Mouse (Mus musculus) midbrain, embryonic 14.5 days (tissue): ENCODE measurements around the gene Stradb. TPM values are rescaled to one million over a fixed set of nuclear protein-coding genes. Genes with fewer than 3 reads are reported as not detected.

Experiments used
- ATAC-seq: fragments of 200-750 bp; cut with Nextera tagmentation; 2 replicates; pipeline ENCODE4 v1.8.0; 2017; ENCODE audit warnings: moderate number of reproducible peaks, moderate library complexity; ENCODE audit not compliant: low FRiP score, low TSS enrichment
- DNase-seq: peaks from one replicate; pipeline ENCODE4 v3.0.0-alpha.2; 2015
- H3K27ac ChIP-seq: fragments of 300-500 bp; sonication (generic); replicated peaks from 2 replicates; pipeline ENCODE4 v1.5.1; 2014; ENCODE audit warnings: mild to moderate bottlenecking, low read depth, low read length, moderate library complexity
- H3K27me3 ChIP-seq: fragments of 300-500 bp; sonication (generic); 2 replicates; pipeline ENCODE4 v1.6.1; 2014; ENCODE audit warnings: low read length, control low read depth, mixed read lengths; ENCODE audit not compliant: control insufficient read depth, insufficient read depth
- H3K36me3 ChIP-seq: fragments of 300-500 bp; sonication (generic); 2 replicates; pipeline ENCODE4 v1.6.1; 2014; ENCODE audit warnings: low read length, control low read depth; ENCODE audit not compliant: control insufficient read depth, insufficient read depth
- H3K4me1 ChIP-seq: fragments of 300-500 bp; sonication (generic); 2 replicates; pipeline ENCODE4 v1.6.1; 2014; ENCODE audit warnings: mild to moderate bottlenecking, antibody characterized with exemption, low read length, control low read depth; ENCODE audit not compliant: control insufficient read depth, insufficient read depth
- H3K4me2 ChIP-seq: fragments of 300-500 bp; sonication (generic); 2 replicates; pipeline ENCODE4 v1.6.1; 2014; ENCODE audit warnings: mild to moderate bottlenecking, low read length, moderate library complexity
- H3K4me3 ChIP-seq: fragments of 300-500 bp; sonication (generic); replicated peaks from 2 replicates; pipeline ENCODE4 v1.5.1; 2014; ENCODE audit warnings: low read depth, low read length
- H3K9ac ChIP-seq: fragments of 300-500 bp; sonication (generic); replicated peaks from 2 replicates; pipeline ENCODE4 v1.6.1; 2014; ENCODE audit warnings: mild to moderate bottlenecking, low read length, moderate library complexity
- H3K9me3 ChIP-seq: fragments of 300-500 bp; sonication (generic); 2 replicates; pipeline ENCODE4 v1.6.1; 2016; ENCODE audit warnings: low read length, control low read depth, mixed read lengths; ENCODE audit not compliant: control insufficient read depth
- WGBS: fragments of 180-500 bp; shearing (Covaris S2); extraction: QIAGEN DNeasy Blood & Tissue Kit; methylation state at CpG from one replicate; pipeline ENCODE4 v1.1.7; 2014; 5-methylcytosine and 5-hydroxymethylcytosine counted together
- polyA plus RNA-seq: library from polyadenylated mRNA; unstranded; fragments of >200 nt; fragmentation: Nextera tagmentation; extraction: Ambion mirVana; gene quantifications from 2 replicates; pipeline ENCODE4 v1.2.1, GENCODE M21; 2014

The Stradb gene
- polyA plus RNA-seq, 1 experiment from 2014 or later, result 101 TPM

DNA sequence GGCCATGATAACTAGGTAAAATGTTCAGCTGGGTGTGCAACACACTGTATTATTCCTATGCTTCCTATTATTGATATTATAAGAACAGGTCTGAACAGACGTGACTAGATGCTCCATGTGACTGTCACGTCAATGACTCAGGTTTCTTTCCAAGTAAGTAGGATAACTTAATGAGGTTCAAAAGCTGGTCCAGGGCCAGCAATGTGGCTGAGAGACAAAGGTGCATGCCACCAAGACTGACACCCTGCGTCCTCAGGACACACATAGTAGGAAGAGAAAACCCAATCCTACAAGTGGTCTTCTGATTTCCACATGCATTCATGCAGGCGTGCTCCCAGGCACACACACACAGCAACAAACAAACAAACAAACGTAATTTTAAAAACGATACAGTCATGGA is 2.2 kb upstream of the Stradb start:
- Histone ChIP-seq H3K4me1 (peaks cover 31% of the 10 kb centered on the region), H3K9me3 (no peaks in the 10 kb centered on the region), H3K27ac (no peak overlapping the region), H3K27me3 (no peaks in the 10 kb centered on the region), H3K36me3 (no peaks in the 10 kb centered on the region), H3K4me2 (peak overlapping the region; percentile 67; the same call in 1 of the 2 replicates), H3K9ac (no peak overlapping the region), H3K4me3 (no peak overlapping the region)
- ATAC-seq, result no peak
- WGBS, result 89% methylated on average over 6 of the region's 6 CpGs
- no peak for DNase-seq

DNA sequence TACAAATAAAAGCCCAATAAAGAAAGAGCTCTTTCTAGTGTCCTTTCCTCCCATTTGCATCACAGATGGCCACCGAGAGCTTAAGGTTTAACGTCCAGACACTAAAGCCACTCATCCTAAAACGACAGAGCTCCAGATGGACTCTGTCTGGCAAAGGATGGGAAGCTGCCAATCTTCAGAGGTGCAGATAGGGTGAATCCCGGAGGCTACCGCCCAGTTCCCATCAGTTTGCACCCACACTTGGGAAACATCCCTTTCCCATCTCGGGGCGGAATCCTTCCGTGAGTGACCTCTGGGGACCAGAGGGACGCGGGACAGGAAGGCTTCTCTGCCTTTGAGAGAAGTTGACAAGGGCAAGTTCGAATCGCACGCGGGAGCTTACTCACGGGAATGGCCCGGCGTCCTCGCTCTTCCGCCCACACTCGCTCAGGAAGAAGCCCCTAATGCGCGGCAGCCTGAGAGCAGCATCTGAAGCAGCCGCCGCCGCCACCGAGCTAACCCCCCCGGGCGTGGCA is 414 bp upstream of the Stradb start:
- Histone ChIP-seq H3K36me3 (peaks cover 5% of the 10 kb centered on the region; the same call in 1 of the 2 replicates), H3K27ac (peak overlapping the region; percentile 86), H3K27me3 (no peaks in the 10 kb centered on the region), H3K9ac (peak overlapping the region; percentile 84), H3K4me1 (peaks cover 31% of the 10 kb centered on the region), H3K4me2 (peak overlapping the region; percentile 67), H3K4me3 (peak overlapping the region; percentile 91), H3K9me3 (no peaks in the 10 kb centered on the region)
- ATAC-seq (peak; percentile 43; the same call in 1 of the 2 replicates), DNase-seq (no peak)
- WGBS, result under 1% methylated on average over 28 of the region's 28 CpGs

DNA sequence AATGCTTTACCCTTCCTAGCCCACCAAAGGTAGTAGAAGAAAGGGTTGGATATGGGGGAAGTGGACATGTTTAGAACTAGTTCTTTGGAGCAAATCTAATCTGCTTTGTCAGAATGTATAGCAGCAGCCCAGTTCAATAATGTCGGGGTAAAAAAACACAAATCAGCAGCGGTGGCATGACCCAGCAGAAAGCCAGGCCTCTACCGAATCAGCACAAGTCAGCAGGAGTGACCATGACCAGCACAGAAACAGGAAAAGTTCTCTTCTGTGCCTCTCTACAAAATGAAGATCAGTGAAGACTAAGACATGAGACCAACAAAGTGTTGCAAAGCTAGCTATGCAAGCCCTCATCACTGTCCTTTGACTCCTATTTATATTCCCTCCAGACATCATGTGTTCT is 9.0 kb downstream of the Stradb start:
- Histone ChIP-seq H3K4me3 (no peak overlapping the region), H3K27me3 (no peaks in the 10 kb centered on the region), H3K9ac (no peak overlapping the region), H3K4me2 (no peak overlapping the region), H3K36me3 (peaks cover 52% of the 10 kb centered on the region), H3K4me1 (no peaks in the 10 kb centered on the region), H3K9me3 (no peaks in the 10 kb centered on the region), H3K27ac (no peak overlapping the region)
- WGBS, result 87% methylated on average over 3 of the region's 3 CpGs
- ATAC-seq, result no peak
- no peak for DNase-seq

DNA sequence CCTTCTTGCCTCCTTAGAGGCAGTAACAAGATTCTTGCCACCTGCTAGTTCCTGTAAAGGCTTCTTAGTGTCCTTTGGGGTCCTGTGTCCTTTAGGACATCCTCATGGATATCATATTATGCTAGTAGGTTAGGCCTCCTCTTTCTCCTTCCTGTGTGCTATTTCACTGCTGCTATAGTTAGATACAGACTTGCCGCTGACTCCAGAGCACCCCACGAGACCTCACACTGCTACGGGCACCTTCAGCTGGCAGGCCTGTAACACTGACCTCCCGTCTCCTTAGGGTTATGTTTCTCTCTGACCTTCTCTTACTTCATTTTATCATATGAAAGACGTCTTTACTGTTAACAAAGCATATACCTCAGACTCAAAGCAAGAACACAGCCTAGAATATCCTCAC is 11.3 kb downstream of the Stradb start:
- no peak overlapping the region for H3K27ac ChIP-seq
- H3K4me2 ChIP-seq, result no peak overlapping the region
- 86% methylated on average over 5 of the region's 5 CpGs for WGBS
- ATAC-seq (no peak), DNase-seq (no peak)
- no peaks in the 10 kb centered on the region for H3K27me3 ChIP-seq
- H3K4me3 ChIP-seq, result no peak overlapping the region
- no peaks in the 10 kb centered on the region for H3K9me3 ChIP-seq
- peaks cover 64% of the 10 kb centered on the region for H3K36me3 ChIP-seq
- no peaks in the 10 kb centered on the region for H3K4me1 ChIP-seq
- H3K9ac ChIP-seq, result no peak overlapping the region

DNA sequence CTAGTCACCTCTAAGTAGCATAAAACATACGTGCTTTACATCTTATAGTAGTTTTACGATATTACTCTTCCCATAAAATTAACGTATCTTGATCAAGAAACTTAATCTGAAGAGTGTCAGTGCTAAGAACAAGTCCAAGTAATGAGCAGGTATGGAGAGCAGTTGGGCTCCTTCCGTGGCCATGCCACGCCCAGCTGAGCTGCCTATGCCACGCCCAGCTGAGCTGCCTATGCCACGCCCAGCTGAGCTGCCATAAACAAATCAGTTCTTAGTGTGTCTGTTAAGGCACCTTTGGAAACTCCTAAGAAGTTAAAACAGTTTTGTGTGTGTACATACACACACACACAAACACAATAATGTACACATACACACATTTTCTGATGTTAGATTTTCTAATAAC is 19.8 kb downstream of the Stradb start:
- no peak overlapping the region for H3K27ac ChIP-seq

DNA sequence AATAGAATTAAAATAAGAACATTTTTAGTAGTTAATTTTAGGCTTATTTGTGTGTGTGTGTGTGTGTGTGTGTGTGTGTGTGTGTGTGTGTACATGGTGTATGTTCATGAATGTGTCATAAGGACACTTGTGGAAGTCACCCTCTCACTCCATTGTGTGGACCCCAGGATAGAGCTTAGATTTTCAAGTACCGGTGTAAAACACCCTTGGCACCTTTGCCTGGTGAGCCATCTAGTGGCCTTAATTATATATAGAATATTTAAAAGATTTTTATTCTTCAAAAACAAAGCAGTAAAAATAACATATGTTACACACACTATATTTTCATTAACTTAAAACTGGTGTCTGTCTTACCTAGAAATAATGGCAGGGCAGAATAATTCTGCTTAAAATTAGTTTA is 20.4 kb downstream of the Stradb start:
- Histone ChIP-seq H3K27ac (no peak overlapping the region), H3K4me3 (no peak overlapping the region), H3K36me3 (peaks cover 57% of the 10 kb centered on the region), H3K27me3 (no peaks in the 10 kb centered on the region), H3K4me1 (no peaks in the 10 kb centered on the region), H3K4me2 (no peak overlapping the region), H3K9ac (no peak overlapping the region), H3K9me3 (no peaks in the 10 kb centered on the region)
- WGBS, result 8% methylated on average over 1 of the region's 1 CpGs
- ATAC-seq (no peak), DNase-seq (peak; percentile 64)

More for the DNA sequence above, 19.8 kb downstream of the Stradb start:
- H3K4me3 ChIP-seq, result no peak overlapping the region
- ATAC-seq (no peak), DNase-seq (no peak)
- no peak overlapping the region for H3K4me2 ChIP-seq
- no peaks in the 10 kb centered on the region for H3K9me3 ChIP-seq
- H3K9ac ChIP-seq, result no peak overlapping the region
- no peaks in the 10 kb centered on the region for H3K4me1 ChIP-seq
- peaks cover 63% of the 10 kb centered on the region for H3K36me3 ChIP-seq
- no peaks in the 10 kb centered on the region for H3K27me3 ChIP-seq
- 95% methylated on average over 7 of the region's 7 CpGs for WGBS

DNA sequence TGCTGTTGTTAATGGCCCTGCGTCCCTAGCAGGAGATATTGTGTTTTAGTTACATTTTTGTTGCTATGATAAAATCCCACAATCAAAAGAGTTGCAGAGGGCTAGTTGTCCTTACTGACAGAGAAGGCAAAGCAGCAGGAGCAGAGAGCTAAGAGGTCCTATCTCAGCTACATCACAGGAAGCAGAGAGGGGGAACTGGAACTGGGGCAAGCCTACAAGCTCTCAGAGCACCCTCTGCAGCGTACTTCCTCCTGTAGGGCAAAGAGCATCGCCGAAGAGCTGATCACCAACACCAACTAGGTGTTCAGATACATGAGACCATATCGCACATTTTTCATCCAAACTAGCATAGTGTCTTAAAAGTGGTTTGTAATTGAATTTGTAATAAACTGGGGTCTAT is 22.0 kb downstream of the Stradb start:
- H3K27ac ChIP-seq, result no peak overlapping the region
- WGBS, result 95% methylated on average over 5 of the region's 5 CpGs
- peaks cover 47% of the 10 kb centered on the region for H3K36me3 ChIP-seq
- H3K4me1 ChIP-seq, result no peaks in the 10 kb centered on the region
- no peak overlapping the region for H3K9ac ChIP-seq
- H3K27me3 ChIP-seq, result no peaks in the 10 kb centered on the region
- no peak overlapping the region for H3K4me3 ChIP-seq
- H3K9me3 ChIP-seq, result no peaks in the 10 kb centered on the region
- no peak for DNase-seq
- ATAC-seq, result no peak
- H3K4me2 ChIP-seq, result no peak overlapping the region

DNA sequence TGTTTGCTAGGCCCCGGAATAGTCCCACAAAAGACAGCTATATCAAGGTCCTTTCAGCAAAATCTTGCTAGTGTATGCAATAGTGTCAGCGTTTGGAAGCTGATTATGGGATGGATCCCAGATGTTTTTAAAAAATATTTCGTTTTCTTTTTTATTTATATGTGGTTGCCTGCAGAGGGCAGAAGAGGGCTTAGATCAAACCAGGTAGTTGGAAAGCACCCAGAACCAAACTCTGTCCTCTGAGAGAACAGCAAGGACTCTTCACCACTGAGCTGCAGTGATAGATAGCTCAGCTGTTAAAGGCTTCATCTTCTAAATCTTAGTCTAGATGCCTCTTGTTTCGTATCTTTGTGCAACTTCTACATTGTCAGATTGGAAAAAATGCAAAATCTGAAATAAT is 35.9 kb downstream of the Stradb start:
- H3K4me3 ChIP-seq, result no peak overlapping the region
- no peaks in the 10 kb centered on the region for H3K27me3 ChIP-seq
- H3K36me3 ChIP-seq, result no peaks in the 10 kb centered on the region
- no peak for ATAC-seq
- WGBS, result 45% methylated on average over 4 of the region's 4 CpGs
- H3K9me3 ChIP-seq, result no peaks in the 10 kb centered on the region
- H3K27ac ChIP-seq, result no peak overlapping the region
- no peaks in the 10 kb centered on the region for H3K4me1 ChIP-seq
- no peak overlapping the region for H3K9ac ChIP-seq
- no peak overlapping the region for H3K4me2 ChIP-seq
- peak; percentile 36 for DNase-seq

DNA sequence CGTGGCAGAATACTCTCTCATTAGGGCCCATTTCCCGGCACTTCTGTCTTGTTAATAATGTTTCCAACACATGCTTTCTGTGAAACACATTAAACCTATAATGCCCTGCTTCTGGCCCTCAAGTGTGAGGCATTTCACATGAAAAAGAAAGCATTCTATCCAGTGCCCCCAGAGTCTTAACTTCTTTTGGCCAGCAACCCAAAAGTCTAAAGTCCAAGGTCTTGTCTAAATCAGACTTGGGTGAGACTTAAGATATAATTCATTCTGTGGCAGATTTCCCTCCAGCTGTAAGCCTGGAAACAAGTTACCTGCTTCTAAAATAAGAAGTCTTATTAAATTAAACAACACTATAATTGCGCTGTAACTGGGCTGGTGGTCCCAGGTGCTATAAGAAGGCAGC is 48.2 kb downstream of the Stradb start:
- ATAC-seq, result no peak
- Histone ChIP-seq H3K27me3 (no peaks in the 10 kb centered on the region), H3K4me3 (no peak overlapping the region), H3K27ac (no peak overlapping the region), H3K9me3 (no peaks in the 10 kb centered on the region), H3K4me1 (no peaks in the 10 kb centered on the region), H3K36me3 (no peaks in the 10 kb centered on the region), H3K4me2 (no peak overlapping the region), H3K9ac (no peak overlapping the region)
- DNase-seq, result no peak
- 93% methylated on average over 3 of the region's 3 CpGs for WGBS
